Mouse (Mus musculus) v-Abl transformed pro-B cells (cell line): ENCODE measurements around the gene Smyd2.

ENCODE experiments used
- in situ Hi-C, 2 experiments: fragments of 400-800 bp; cut with MboI; formaldehyde crosslinking; loops; one replicate each; pipeline ENCODE4 v1.15.1; 2025; ENCODE audit not compliant: unreplicated experiment in 2 of 2

The Smyd2 gene

DNA sequence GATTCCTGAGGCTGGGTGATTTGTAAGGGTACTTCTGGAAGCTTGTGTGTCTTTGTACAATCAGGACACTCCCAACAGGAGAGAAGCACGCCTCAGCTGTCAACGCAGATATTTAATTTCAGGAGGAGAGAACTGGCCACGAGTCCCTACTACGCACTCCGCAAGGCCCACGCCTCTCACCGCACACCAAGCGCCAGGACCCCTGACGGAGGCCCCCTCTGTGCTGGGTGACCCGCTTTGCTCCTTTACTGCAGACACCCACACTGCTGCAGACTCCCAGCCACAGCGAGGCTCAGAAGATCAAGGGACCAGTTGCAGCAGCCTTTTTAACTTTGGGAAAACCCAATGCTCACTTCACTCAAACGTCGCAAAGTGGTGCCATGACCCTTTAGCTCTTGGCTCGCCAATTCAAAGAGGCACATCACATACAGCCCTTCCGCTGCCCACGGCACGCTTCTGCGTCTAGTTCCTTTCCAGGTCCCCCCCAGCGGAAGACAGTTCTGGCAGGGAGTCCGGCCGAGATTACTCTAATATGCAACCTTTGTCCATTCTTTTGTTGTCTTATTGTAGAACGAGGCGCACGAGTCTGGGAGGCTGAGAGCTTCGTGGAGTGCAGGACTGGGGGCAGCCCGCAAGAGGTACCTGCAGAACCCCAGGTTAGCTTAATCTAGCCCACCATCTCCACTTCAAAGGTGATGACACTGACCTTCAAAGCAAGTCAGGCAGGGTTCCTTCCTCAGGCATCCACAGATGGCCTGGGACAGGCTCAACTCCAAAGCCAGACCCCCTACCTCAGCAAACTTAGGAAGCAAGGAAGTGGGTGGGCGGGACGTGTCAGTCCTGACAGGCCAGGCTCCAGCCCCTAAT lies 1.2 kb downstream of the Smyd2 start:
- in situ Hi-C loops, result loop anchor here in 1 of 2 experiments (10.0 kb wide), 1 partner anchor 926 kb away; no protein-coding TSS in a partner anchor

DNA sequence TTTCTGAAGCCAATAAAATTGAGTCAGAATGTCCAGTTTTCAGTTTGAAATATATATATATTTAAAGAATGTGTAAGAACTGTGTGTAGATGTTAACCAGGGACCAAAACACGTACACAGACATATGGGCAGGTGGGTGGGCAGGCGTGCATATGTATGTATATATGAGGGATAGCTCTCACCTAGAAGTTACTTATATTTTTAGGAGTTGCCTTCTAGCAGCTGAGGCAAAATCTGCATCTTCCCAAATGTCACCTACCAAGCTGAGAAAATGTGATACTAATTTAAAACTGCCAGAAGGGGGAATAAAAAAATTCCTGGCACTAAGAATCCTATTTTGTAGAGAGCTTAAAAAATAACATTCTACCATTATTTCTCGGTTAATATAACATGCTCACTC lies 2.4 kb downstream of the Smyd2 start:
- in situ Hi-C loops, result loop anchor here in 1 of 2 experiments (10.0 kb wide), 1 partner anchor 925 kb away; no protein-coding TSS in a partner anchor

DNA sequence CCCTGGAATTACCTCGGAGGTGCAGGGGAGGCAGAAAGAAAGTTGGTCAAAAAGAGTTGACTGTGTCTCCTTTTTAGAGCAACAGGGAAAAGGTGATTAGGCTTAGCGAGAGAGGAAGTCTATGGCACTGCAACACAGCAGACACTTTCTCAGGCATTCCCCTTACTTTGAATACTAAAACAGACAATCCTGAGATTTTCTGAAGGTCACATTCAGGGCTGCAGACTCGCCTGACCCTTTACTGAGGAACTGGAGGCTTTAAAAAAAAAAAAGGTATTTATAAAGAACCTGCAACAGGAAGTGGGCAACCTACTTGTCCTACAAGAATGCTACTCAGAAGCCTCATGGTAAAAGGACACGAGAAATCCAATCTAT lies 5.0 kb downstream of the Smyd2 start:
- in situ Hi-C loops, result no loop called here

DNA sequence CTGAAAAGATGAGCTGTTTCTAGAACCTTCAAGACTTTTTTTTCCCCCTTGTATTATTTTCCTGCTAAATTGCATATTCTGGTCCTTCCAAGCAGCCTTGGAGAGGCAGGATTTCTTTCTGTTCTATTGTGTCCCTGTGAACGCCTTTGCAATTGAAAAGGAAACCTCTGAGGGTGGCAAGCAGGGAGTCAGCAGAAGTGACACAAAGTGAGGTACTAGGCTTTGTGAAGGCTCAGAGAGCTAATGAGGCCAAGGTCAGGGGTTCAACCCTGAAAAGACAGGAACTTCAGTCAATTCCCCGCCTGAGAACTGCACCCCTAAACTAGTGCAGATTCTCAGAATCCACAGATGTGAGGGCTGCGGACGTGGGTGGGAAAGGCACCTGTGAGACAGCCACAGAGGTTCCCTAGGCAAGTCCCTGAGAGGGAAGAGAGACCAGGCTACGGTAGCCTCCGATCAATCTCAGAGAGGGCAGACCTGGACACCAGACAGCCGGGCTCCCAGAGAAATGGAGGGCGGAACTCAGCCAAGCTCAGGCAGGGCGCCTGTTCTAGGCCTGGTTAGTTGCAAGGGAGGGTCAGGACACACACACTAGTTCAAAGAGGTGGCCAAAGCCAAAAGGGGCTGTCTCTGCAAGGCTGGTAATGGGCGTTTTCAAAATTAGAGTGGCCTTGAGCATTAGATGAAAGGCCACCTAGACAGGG lies 5.6 kb downstream of the Smyd2 start:
- in situ Hi-C loops, result no loop called here

DNA sequence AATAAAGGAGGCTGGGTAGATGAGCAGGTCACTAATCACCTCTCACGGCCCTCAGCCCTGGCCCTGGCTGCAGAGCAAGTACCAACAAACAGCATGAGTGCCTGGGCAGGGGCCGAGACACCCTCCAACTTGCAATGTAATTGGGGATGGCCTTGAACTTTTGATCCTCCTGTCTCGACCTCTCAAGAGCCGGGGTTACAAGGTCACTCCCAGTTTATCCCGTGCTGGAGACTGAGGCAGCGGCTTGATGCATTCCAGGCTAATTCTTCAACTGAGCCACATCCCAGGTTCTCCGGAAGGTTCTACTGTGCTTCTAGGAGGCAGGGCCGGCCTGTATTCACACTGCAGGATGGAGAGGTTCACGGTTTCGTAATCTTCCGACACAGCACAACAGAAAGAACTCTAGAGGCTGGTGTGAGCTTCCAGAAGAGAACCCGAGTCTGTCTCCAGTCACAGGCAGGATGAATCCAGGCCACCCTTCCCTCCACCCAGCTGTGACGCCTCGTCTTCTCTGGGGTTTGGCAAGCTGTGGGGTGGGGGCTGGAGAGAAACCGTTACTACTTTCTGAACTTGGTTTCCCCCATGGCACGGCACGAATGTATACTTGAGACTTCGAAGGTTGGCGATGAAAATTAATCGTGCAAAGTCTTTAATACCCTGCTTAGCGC lies 8.9 kb downstream of the Smyd2 start:
- in situ Hi-C loops, result no loop called here

DNA sequence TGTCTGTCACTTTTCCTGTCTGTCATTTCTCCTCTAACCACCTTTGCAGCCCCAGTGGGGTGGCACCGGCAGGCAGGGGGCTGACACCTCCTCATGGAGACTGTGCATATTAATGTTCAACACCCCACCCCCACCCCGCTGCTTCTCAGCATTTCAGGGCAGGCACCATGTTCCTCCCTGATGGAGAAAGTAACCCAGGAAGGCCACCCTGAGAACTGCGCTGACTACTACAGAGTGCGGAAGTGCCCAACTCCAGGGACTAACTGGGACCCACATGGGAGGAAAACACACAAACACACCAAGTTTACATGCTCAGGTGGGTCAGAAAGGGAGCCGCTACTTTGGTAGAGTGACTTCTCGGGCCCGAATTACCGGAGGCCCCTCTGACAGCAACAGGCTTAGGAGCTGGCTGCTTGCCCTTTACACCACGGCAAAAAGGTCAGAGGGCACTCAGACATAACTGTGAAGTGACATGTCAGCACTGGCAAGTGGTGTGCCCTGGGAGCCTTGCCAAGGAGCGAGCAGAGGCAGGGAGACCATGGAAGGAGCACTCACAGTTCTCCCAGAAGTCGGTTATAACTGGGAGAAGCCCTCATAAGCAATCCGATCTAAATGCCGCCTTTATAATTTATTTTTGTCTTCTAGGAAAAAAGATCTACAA lies 11.3 kb downstream of the Smyd2 start:
- in situ Hi-C loops, result no loop called here

DNA sequence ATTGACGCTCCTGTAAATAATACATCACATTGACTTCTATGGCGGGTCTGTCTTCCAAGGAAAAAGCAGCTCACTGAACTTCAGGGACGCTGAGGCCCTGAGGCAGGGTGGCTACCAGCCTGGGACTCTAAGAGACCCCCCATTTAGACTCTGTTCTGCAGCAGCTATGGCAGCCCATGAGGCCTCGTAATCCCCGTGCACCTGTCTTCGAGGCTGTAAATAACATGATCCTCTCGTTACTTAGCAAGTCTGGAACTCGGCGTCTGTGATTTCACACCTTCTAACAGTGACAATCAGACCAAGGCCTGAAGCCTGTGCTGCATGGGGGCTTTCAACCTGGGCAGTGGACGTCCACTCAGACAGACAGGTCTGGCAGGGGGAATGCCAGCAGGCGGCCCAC lies 19.0 kb downstream of the Smyd2 start:
- in situ Hi-C loops, result no loop called here

DNA sequence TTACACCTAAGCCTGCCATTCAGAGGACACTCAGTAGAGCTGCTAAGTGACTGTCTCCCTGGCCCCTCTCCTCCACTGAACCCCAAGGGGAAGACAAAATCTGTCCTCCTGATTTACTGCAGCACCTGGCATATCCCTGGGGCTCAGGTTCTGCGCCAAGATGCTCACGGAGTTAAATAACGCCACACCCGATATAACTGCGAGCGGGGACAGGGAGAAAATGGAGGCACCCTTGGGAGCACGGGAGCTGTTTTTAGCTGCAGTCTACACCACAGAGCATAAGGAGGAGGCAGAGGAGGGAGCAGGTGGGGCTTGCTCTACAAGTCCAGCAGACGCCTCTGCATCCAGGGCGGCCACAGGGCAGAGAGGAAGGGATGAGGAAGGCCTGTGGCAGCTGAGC lies 19.8 kb downstream of the Smyd2 start:
- in situ Hi-C loops, result no loop called here

DNA sequence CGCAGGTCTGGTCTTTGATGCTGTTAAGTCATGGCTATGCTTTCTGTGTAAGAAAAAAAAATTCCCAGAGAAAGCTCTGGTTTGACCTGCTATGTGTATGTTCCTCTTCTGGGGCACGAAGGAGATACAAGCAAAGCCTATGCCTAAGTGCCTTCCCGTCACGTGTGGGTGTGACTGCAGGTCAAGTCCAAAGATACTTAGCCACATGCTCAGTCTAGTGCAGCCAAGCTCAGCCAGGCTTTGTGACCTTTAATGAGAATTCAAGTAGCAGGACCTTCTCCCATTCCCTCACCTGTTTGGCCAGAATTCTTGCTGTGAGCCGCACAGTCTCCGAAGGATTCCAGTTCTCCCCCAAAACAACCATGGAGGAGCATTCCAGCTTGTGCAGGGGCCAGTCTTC lies 22.6 kb downstream of the Smyd2 start:
- in situ Hi-C loops, result loop anchor here (10.0 to 25.0 kb wide), 2 partner anchors 895 to 988 kb away; no protein-coding TSS in a partner anchor

DNA sequence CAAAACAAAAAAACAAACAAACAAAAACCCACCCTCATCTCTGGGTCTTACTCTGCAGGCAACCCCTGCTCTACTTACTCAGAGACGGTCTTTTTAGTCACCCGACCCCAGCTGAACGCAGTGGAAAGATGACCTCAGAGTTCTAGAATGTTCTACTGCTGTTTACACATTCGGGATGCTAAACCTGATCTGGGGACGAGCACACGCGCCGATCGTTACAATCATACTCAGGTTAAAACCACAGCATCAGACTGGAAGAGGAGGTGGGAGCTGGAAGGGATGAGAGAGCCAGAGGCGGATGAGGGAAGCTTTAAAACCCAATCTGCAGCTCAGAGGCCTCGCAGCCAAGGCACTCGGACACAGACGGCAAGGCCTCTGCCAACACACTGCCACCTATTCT lies 23.5 kb downstream of the Smyd2 start:
- in situ Hi-C loops, result loop anchor here (10.0 to 25.0 kb wide), 2 partner anchors 896 to 989 kb away; no protein-coding TSS in a partner anchor

DNA sequence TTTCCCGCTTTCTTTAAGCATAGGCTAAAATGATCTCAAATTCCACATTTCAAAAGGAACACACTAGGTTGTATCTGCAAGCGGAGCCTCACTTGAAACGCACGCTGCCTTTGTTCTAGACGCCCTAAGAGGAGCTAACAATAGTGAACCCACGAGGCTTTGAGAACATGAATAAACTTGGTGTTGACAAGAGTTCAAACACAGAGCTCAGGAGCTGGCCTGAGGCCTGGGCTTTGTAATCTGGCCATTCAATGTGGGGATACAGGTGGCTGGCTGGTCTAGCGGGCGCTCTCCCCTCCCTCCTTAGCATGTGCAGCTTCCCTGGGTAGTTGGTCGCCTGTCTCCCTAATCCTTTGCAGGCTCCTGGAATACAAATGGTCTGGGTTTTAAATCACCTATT lies 24.3 kb downstream of the Smyd2 start:
- in situ Hi-C loops, result loop anchor here (10.0 to 25.0 kb wide), 2 partner anchors 897 to 989 kb away; no protein-coding TSS in a partner anchor

DNA sequence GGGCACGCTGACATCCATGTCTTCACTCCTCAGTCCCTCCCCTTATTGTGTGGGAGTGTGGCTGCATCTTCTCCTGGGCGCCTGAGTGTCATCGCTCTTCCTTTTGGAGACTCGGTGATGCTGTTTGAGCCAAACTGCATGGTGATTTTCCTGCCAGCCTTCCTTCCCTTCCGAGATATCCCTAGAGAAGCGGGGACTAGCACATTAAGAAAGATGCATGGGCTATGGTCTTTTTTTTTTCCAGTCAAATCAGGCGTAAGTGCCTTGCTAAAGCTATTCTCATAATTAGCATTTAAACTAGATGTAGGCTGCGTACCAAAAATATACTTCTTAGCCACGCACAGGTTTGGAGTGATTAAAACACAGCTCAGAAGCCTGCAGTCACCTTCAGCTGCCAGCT lies 28.0 kb downstream of the Smyd2 start:
- in situ Hi-C loops, result loop anchor here (10.0 to 25.0 kb wide), 2 partner anchors 901 to 993 kb away; no protein-coding TSS in a partner anchor

DNA sequence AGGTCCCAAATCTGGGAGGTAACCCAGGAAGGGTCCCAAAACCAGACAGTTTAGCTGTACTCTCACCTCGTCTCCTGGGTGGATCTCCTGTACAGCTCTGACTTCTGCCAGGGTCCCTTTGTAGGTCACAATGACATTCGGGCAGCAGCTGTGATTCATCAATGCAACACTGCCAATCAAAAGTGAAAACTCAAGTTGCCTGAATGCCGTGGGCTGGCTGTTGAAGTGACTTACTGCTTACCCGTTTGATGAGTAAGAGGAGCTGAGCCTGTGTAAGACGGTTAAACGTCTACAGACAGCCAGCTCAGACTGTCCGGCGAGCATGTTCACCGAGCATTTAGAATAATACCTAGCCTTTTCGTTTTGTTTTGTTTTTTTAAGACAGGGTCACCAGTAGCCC lies 33.4 kb downstream of the Smyd2 start:
- in situ Hi-C loops, result loop anchor here (5.0 to 25.0 kb wide), 6 partner anchors 39 to 999 kb away; no protein-coding TSS in a partner anchor

DNA sequence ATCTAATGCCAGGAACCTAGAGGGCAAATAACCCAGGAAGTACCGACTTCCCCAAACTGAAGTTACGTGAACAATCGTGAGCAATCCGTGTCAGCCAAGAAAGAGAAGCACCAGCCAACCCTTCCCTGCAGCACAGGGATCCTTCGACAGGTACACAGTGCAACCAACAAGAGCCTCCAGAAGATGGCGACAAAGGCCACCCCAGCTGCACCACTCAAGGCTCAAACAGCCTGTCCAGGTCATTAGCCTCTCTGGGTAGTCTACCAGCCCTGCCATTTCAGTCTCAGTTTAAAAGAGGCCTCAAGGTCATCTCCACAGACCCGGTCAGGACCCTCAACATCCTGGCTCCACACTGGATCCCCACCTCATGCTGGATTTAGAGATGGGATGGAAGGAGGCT lies 34.6 kb downstream of the Smyd2 start:
- in situ Hi-C loops, result loop anchor here (5.0 to 25.0 kb wide), 6 partner anchors 40 to 1000 kb away; no protein-coding TSS in a partner anchor

DNA sequence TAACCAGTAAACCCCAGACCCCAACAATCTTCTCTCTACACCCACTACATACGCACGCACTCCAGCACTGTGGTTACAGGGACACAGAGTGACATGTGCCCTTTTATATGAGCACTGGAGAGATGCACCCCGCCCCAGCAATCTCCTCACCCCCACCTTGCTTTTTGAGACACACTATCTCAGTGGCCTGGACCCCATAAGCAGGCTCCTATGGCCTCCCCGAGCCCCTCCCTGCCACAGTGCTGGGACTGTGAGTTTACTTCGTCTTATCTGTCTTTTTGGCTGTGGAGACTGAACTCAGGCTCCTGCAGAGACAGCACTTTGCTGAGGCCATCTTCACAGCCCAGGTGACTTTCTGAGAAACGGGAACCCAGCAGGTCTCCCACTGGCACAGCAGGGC lies 36.2 kb downstream of the Smyd2 start:
- in situ Hi-C loops, result loop anchor here (5.0 to 25.0 kb wide), 6 partner anchors 41 to 1001 kb away; no protein-coding TSS in a partner anchor

DNA sequence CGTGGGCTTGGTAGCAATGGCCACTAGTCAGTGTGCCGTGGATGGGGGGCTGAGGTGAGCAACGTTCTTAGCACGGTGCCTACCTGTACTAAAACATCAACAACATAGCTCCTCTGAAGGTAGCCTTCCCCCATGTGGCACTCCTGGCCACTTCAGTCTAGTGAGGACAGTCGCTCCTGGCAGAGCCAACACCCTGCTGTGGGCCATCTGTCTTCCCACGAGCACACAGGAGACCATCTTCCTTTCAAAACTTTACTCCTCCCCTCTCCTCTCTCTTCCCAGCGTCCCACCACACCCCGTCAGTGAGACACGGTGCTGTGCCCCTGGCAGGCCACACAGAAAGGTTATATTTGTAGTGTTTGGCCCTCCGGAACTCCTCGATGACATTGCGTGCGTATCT lies 37.2 kb downstream of the Smyd2 start:
- in situ Hi-C loops, result loop anchor here (5.0 to 25.0 kb wide), 7 partner anchors 42 to 1002 kb away; no protein-coding TSS in a partner anchor

DNA sequence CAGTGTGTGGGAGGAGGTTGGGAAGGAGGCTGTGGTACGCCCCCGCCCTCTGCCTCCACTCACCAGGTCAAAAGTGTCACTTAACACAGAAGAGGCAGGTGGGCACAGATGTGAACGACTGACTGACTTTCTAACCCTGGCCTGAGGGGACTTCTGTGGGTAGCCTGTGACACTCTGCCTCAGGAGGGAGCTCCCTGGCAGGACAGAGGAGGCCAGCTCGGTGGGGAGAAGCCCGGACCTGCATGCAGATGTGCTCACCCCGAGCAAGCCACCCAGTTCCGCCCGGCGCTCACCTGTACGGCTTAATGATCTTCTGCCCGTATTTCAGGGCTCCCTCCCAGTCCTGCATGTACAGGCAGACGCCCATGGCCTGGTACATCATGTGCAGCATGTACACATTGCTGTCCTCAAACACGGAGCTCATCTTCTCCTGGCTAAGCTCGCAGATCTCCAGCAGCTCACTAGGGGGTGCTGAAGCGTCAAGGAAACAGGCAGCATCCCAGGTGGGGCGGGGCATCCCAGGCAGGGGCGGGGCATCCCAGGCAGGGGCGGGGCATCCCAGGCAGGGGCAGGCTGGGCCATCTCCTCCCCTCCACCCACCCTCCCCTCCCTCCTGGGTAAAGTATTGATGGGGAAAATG lies 38.5 kb downstream of the Smyd2 start:
- in situ Hi-C loops, result loop anchor here in 1 of 2 experiments (5.0 to 25.0 kb wide), 4 partner anchors 181 to 1004 kb away; no protein-coding TSS in a partner anchor

DNA sequence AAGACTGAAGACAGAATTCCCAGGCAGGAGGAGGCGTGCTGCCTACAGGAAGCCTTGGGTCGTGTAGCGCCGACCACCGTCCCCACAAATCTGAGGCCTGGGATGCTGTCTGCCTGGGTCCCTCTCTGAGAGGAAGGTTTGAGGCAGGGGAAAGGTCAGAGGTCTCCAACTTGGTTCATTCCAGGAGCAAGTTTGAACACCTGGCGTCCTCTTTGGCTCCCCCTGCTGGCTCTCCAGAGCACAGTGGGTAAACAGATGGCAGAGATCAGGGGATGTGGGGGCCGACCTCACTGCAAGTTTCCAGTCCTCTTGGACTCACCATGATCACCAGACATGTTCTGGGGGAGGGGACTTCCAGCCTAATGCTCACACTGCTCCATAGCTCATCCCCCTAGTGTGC lies 39.3 kb downstream of the Smyd2 start:
- in situ Hi-C loops, result loop anchor here in 1 of 2 experiments (5.0 to 25.0 kb wide), 4 partner anchors 181 to 1004 kb away; no protein-coding TSS in a partner anchor

DNA sequence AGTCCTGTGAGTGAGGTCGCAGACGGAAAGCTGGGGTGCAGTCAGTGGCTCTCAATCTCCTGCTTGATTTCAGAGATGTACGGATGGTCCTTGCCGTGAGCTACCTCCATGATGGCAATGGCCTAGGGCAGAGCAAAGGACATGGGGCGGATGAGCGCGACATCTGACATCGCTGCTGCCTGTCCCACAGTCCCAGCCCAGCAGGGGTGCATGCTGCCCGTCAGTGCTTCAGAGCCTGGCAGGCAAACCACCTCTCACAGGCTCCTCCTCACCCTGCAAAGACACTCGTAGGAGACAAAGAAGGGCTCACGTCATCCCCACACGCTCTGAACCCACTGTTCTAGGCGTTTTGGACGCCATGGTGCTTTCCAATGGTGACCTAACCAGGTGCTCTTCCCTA lies 41.4 kb downstream of the Smyd2 start:
- in situ Hi-C loops, result loop anchor here in 1 of 2 experiments (5.0 to 25.0 kb wide), 4 partner anchors 178 to 1007 kb away; no protein-coding TSS in a partner anchor
